Mouse (Mus musculus) heart, adult 9 months (tissue): ENCODE results near the gene Trex1.

ENCODE experiments used
- DNase-seq, 2 experiments: peaks; one replicate each; pipeline ENCODE4 v3.0.0; 2022; ENCODE audit warnings: low spot score in 2 of 2

Trex1 gene

GRCm38 (mm10) chr9:109087987-109088386, 28.5 kb upstream of the Trex1 start:
- peak in 1 of 2 experiments; percentile 29 for DNase-seq

GRCm38 (mm10) chr9:109084922-109085321, 25.4 kb upstream of the Trex1 start:
- DNase-seq = no peak

GRCm38 (mm10) chr9:109082124-109082800, 22.7 kb upstream of the Trex1 start, which contains the start of the genes Ccdc51 and Tma7:
Gene Ccdc51 (plus strand): TSS chr9:109082493.
Gene Tma7 (minus strand): TSS chr9:109082587.
- DNase-seq = peak; percentile 85 to 90

- DNase-seq = no peak
Observed at GRCm38 (mm10) chr9:109081749-109082123, 22.2 kb upstream of the Trex1 start.

- DNase-seq = no peak
Observed at GRCm38 (mm10) chr9:109080516-109080915, 21.0 kb upstream of the Trex1 start.

- peak; percentile 88 to 91 for DNase-seq
Observed at GRCm38 (mm10) chr9:109073661-109074573, 14.4 kb upstream of the Trex1 start, which contains the start of gene Atrip. Gene Atrip (minus strand): TSS chr9:109074124.

GRCm38 (mm10) chr9:109068095-109068735, 8.7 kb upstream of the Trex1 start:
- no peak for DNase-seq

GRCm38 (mm10) chr9:109060898-109061295, 1.4 kb upstream of the Trex1 start:
- no peak for DNase-seq

- no peak for DNase-seq
Observed at GRCm38 (mm10) chr9:109060184-109060897, 807 bp upstream of the Trex1 start.

- no peak for DNase-seq
Observed at GRCm38 (mm10) chr9:109058006-109058765, 1.3 kb downstream of the Trex1 start.

GRCm38 (mm10) chr9:109057543-109057942, 2.0 kb downstream of the Trex1 start:
- no peak for DNase-seq

GRCm38 (mm10) chr9:109056916-109057315, 2.6 kb downstream of the Trex1 start:
- no peak for DNase-seq

GRCm38 (mm10) chr9:109056081-109056690, 3.3 kb downstream of the Trex1 start:
- no peak for DNase-seq

- DNase-seq = no peak
Observed at GRCm38 (mm10) chr9:109055271-109056030, 4.1 kb downstream of the Trex1 start.

- peak; percentile 83 to 90 for DNase-seq
Observed at GRCm38 (mm10) chr9:109054712-109055111, 4.8 kb downstream of the Trex1 start.

- no peak for DNase-seq
Observed at GRCm38 (mm10) chr9:109053851-109054250, 5.7 kb downstream of the Trex1 start.

- no peak for DNase-seq
Observed at GRCm38 (mm10) chr9:109053366-109053765, 6.2 kb downstream of the Trex1 start.

- DNase-seq = no peak
Observed at GRCm38 (mm10) chr9:109052490-109053260, 6.9 kb downstream of the Trex1 start.
